Mouse (Mus musculus) left cerebral cortex, adult 8-10 months (tissue): ENCODE data around the gene Fbxo11. TPM values are rescaled to one million over a fixed set of nuclear protein-coding genes. Genes with fewer than 3 reads are reported as not detected.
"Not testable (repeated sequence)": the region's sequence is repeated elsewhere in the genome, so short reads cannot be mapped to it uniquely, and the experiment has no call there.

Experiments
- DNase-seq, 2 experiments: peaks; one replicate each; pipeline ENCODE4 v3.0.0; 2022; ENCODE audit warnings: low spot score in 2 of 2
- total RNA-seq, 4 experiments: library from RNA; stranded (reverse); gene quantifications; 2 replicates each; pipeline ENCODE4 v1.2.4; 2022

Gene Fbxo11
- total RNA-seq, 4 experiments from 2014 or later, result 110 to 121 (median 120) TPM

DNA sequence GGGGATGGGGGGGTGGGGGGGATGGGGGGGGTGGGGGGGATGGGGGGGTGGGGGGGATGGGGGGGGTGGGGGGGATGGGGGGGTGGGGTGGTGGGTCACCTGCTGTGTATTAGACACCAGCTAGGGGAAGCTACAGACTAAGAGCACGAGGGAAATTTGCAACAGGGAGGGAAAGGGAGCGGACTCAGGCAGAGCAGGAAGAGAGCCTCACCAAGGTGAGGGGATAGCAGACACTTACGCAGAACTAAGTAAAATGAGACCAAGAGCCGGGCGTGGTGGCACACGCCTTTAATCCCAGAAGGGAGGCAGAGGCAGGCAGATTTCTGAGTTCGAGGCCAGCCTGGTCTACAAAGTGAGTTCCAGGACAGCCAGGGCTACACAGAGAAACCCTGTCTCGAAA, 49.1 kb downstream of the Fbxo11 start:
- not testable (repeated sequence) for DNase-seq

DNA sequence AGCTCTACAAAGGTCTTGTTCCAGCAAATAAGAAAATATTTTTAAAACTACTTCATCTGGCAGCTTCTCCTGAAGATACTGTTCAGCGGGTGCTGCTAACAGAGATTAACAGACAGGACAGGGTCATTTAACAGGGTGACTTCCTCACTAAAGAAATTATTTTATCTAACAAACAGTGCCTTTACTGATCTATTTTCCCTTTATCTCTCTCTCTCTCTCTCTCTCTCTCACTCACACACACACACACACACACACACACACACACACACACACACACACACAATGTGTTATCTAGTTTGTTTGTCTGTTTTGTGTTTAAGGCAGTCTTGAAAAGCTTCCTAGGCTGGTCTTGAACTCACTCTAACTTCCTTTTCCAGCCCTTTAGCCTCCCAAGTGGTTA, 50.6 kb downstream of the Fbxo11 start:
- no peak for DNase-seq

- no peak for DNase-seq
These were observed 58.1 kb downstream of the Fbxo11 start for GRCm38 (mm10) chr17:88006956-88007355.

DNA sequence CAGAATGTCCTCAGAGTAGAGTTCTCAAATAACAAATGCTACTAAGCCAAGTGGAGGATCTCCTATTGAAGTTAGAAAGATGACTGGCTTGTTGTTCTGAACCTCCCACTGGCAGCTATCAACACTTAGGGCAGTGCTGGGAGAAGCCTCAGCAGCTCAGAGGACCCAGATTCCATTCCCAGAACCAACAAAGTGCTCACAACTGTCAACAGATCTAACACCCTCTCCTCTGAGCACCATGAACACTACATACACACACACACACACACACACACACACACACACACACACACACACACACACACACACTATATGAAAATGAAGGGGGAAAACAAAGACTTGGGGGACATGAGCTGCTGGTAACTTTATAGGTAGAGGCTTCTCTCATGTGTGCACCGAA, 60.2 kb downstream of the Fbxo11 start:
- no peak for DNase-seq

DNA sequence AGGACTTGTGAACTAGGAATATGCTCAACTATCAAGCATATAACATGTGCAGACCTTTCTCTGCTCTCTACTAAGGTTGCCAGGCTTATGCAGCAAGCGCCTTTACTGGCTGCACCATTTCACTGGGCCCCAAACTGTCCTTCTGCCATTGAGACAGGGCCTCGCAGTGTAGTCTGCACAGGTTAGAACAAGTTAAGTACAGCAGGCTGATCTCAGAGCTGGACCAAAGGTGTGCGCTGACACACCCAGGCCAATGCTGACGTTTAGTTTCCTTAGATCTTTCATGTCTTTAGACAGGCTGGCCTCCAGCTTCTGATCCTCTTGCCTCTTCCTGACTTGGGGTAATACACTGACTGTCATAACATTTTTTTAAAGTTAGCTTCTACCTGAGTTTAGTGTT, 67.3 kb downstream of the Fbxo11 start:
- DNase-seq, result no peak

DNA sequence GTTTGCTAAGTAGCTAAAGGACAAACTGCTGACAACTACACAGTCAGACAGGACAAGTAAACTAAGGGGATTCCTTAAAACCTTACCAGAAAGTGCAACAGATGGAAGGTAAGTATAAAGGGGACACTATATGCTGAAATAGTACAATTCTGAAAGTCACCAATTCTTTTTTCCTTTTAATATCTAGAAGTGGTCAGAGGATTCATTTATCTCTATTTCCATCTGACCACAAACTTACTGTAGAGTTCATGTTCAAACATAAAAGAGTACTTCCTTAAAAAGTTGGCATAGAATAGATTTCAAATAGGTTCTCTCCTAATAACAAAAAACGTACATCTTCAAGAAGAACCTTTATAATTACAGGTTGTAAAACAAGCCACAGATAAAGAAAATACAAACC, 71.8 kb downstream of the Fbxo11 start:
- DNase-seq, result no peak

DNA sequence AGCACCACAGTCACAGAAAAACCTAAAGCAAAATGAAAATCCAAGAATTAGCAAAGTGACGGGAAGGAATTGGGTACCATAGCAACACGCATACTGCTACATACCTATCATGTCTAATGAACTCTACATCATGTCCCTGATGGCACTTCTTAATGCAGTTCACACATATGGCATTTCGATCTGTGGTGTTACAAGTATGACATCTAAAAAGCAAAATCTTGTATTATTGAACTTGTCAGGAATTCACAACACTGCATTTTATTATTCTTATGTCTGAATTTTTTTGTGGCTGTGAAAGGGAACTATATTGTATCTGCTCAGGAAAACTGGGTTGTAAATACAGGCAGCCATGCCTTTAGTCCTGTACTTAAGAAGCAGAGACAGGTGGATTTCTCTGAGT, 72.9 kb downstream of the Fbxo11 start:
- no peak for DNase-seq

DNA sequence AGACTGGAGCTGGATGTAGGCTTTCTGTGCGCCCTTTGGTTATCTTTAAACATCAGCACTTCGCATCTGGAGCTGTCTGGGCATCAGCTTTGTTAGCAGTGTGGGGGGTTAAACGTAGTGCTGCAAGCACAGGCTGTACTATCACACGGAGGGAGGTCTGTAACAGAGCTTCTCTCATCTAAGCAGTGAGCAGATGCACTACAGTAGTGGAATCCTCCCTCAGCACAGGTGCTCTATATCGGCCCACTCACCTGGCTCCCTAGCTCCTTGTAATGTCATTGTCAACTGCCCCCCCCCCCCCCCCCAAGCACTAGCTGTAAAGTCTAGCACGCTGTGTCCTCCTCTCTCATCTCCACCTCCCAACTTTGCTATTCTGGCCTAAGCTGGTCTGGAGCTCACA, 77.6 kb downstream of the Fbxo11 start:
- no peak for DNase-seq

- no peak for DNase-seq
These were observed 79.2 kb downstream of the Fbxo11 start for GRCm38 (mm10) chr17:87985916-87986315.

DNA sequence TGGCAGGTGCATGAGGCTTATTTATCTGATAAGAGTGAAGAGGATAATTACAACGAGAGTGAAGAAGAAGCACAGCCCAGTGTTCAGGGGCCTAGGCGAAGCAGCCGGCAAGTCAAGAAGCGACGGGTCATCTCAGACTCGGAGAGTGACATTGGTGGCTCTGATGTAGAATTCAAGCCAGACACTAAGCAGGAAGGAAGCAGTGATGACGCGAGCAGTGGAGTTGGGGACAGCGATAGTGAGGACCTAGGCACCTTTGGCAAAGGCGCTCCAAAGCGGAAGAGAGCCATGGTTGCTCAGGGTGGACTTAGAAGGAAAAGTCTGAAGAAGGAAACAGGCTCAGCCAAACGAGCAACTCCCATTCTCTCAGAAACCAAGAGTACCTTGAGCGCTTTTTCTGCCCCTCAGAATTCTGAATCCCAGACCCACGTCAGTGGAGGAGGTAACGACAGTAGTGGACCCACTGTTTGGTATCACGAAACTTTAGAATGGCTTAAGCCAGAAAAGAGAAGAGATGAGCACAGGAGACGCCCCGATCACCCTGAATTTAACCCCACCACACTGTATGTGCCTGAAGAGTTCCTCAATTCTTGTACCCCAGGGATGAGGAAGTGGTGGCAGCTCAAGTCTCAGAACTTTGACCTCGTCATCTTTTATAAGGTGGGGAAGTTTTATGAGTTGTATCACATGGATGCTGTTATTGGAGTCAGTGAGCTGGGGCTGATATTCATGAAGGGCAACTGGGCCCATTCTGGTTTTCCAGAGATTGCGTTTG, 80.5 kb downstream of the Fbxo11 start:
- no peak for DNase-seq

- no peak for DNase-seq
These were observed 81.8 kb downstream of the Fbxo11 start for GRCm38 (mm10) chr17:87983313-87983712.

- no peak for DNase-seq
These were observed 83.0 kb downstream of the Fbxo11 start for GRCm38 (mm10) chr17:87982112-87982511.

GRCm38 (mm10) chr17:87979696-87980095, 85.4 kb downstream of the Fbxo11 start:
- not testable (repeated sequence) for DNase-seq

- not testable (repeated sequence) for DNase-seq
These were observed 88.2 kb downstream of the Fbxo11 start for GRCm38 (mm10) chr17:87976927-87977326.

- no peak for DNase-seq
These were observed 88.8 kb downstream of the Fbxo11 start for GRCm38 (mm10) chr17:87976154-87976806.

GRCm38 (mm10) chr17:87975229-87975853, 89.8 kb downstream of the Fbxo11 start:
- no peak for DNase-seq

DNA sequence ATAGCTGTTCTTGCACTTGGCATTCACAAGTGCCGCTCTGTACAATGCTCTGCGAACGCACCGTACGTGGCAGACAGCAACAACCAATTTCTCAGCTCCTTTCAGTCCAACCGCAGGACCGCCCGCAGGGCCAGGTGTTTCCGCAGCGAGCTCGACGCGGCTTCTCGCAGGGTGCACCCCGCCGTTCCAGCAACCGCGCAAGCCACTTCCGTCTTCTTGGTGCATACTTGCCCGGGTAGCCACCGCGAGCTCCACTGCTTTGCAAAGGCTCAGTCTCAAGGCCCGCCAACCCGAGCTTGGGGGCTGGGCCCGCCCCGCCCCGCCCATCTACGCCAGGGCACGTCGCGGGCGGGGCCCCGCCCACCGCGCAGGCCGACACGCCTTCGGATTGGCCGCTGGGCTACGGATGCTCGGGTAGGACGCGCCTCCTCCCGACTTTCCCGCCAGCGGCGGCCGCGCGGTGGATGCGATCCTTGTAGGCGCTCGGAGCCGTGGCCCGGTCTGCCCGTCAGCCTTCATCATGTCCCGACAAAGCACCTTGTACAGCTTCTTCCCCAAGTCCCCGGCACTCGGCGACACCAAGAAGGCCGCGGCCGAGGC, 90.4 kb downstream of the Fbxo11 start, which contains the start of gene Msh6:
Msh6 (plus strand) TSS at position 434 of the 600 bp plus-strand sequence.
- peak; percentile 71 to 78 for DNase-seq

- no peak for DNase-seq
These were observed 91.6 kb downstream of the Fbxo11 start for GRCm38 (mm10) chr17:87973261-87974167.

DNA sequence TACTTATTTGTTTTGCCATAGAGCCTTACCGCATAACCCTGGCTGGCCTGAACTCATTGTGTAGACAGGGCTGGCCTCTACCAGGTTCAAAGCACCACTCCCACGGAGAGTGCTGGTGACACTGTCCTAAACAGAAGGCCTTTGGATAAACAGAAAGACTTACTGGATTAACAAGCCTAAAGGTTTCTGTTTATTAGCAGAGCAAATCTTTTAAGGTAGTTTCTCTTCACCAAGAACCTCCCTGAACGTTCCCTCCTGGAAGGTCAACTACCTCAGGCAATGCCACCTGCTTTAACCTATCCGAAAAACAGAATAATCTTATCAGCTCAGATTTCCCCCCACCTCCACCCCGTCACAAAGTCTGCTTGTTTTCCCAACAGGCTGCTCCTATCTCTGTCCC, 92.2 kb downstream of the Fbxo11 start:
- no peak for DNase-seq

DNA sequence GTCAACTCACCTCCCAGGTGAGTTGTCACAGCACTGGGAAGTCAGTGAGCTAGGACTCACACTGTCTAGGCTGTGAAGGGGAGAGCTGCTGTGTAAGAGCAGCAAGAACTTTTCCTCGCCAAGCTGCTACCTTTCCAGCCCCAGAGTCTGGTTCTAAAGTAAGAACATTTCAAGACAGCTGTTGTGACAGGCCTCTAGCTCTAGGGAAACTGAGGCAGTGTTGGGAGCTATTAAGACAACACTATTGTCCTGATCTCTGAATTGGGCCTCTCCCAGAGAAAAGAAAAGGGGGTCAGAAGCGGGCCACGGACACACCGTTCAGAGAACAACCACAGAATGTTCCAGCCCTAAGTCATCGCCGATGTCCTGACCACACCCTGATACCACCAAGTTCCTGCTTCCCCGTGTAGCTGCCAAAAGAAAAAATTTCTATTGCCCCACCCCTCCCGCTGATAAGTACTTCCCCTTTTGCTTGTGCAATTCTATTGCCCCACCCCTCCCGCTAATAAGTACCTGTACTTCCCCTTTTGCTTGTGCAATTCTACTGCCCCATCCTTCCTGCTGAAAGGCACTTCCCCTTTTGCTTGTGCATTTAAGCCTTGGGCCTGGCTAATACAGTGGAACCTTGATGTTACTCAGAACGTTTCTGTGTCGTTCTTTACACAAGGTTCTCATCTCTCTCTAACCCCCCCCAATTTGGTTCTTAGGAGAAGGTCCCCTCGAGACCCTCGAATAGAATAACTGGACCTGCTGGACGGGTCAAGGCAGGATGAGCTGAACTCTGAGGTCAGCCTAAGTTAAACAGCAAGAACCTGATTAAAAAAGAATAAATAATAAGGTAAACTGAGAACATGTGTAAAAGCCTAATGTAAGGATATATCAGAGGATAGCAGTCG, 93.1 kb downstream of the Fbxo11 start:
- DNase-seq, result not testable (repeated sequence)
